Mouse (Mus musculus) limb, embryonic 10.5 days (tissue): ENCODE results near the gene Rcn2. TPM values are rescaled to one million over a fixed set of nuclear protein-coding genes. Genes with fewer than 3 reads are reported as not detected.
A peak's percentile ranks its signal among the peaks of the same experiment; 100 is the strongest.
"Not testable (repeated sequence)": the region's sequence is repeated elsewhere in the genome, so short reads cannot be mapped to it uniquely, and the experiment has no call there.

Source experiments
- DNase-seq: peaks from one replicate; pipeline ENCODE4 v3.0.0-alpha.2; 2017; ENCODE audit warnings: low spot score
- H3K27ac ChIP-seq: fragments of 300-500 bp; sonication (generic); 2 replicates; pipeline ENCODE4 v1.5.1; 2016; ENCODE audit warnings: mild to moderate bottlenecking
- H3K27me3 ChIP-seq: fragments of 300-500 bp; sonication (generic); 2 replicates; pipeline ENCODE4 v1.6.1; 2016; ENCODE audit warnings: low read depth, mild to moderate bottlenecking; ENCODE audit not compliant: poor library complexity, severe bottlenecking
- H3K36me3 ChIP-seq: fragments of 300-500 bp; sonication (generic); 2 replicates; pipeline ENCODE4 v1.6.1; 2016; ENCODE audit warnings: mild to moderate bottlenecking, moderate library complexity
- H3K4me1 ChIP-seq: fragments of 300-500 bp; sonication (generic); 2 replicates; pipeline ENCODE4 v1.6.1; 2016
- H3K4me3 ChIP-seq: fragments of 300-500 bp; sonication (generic); 2 replicates; pipeline ENCODE4 v1.5.1; 2016; ENCODE audit warnings: mild to moderate bottlenecking, moderate library complexity
- H3K9me3 ChIP-seq: fragments of 300-500 bp; sonication (generic); replicated peaks from 2 replicates; pipeline ENCODE4 v1.6.1; 2016; ENCODE audit warnings: mild to moderate bottlenecking
- WGBS: fragments of 180-500 bp; shearing (Covaris S2); methylation state at CpG from one replicate; pipeline ENCODE4 v1.1.7; 2016; 5-methylcytosine and 5-hydroxymethylcytosine counted together
- polyA plus RNA-seq: library from polyadenylated mRNA; unstranded; fragments of >200 nt; fragmentation: Nextera tagmentation; extraction: Ambion mirVana; gene quantifications from 2 replicates; pipeline ENCODE4 v1.2.1, GENCODE M21; 2016

Gene Rcn2
- polyA plus RNA-seq: 243 and 274 TPM in 2 replicates

DNA sequence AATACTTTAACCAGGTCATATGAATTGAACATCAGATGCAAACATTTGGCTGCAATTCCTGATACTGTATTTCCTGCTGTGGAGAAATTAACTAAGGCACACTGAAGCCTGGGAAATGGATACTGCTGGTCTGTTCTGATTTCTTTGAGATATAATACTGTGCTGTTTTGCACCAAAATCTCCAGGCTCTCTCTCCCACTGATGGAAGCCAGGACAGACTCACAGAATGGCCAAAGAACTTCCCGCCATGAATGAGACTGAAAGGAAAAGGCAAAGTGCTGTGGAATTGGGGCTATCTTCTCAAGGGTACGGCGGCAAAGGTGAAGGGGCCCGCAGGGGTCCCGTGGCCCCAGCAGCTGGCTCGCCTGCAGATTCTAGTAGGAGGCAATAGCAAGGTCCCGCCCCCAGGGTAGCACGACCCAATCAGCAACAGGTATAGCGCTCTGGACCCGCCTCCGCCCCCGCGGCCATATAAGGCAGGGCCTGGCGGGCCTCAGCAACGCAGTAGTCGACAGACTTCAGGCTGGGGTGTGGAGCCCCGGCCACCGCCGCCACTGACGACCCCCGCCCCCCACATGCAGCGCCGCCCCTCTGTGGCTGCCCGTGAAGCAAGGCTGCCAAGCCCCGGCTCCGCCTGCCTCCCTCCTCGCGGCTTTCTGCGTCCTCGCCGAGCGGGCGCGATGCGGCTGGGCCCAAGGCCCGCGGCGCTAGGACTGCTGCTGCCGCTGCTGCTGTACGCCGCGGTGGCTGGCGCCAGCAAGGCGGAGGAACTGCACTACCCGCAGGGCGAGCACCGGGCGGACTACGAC is at the start of gene Rcn2:
Gene Rcn2 (plus strand): TSS at position 474 of the 809 bp plus-strand sequence.
- Histone ChIP-seq H3K27ac (peak within 1 kb of the TSS; percentile 99), H3K27me3 (no peaks in the 10 kb centered on the region), H3K4me1 (peaks cover 24% of the 10 kb centered on the region), H3K4me3 (peak within 1 kb of the TSS; percentile 78), H3K9me3 (no peaks in the 10 kb centered on the region), H3K36me3 (peaks cover 32% of the 10 kb centered on the region)
- under 1% methylated on average over 49 of the region's 49 CpGs for whole genome bisulfite sequencing
- DNase-seq: peak; percentile 95

DNA sequence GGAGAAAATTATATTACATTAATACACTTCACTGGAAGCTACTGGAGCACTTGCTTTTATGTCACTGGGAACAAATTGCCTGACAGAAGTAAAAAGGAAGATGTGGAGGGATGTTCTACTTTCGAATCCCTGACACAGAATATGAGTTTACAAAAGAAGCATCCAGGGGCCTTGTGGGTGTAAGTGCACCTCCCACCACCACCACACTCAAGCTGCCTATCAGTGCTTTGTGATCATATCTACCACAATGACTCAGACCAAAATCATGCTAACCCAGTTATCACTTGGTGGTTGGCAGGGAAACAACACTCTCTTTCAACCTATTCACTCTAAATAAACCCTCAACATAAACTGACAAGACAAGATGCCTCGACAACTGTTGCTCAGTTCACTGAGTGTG is 37.0 kb upstream of the Rcn2 start:
- WGBS: 73% methylated on average over 1 of the region's 2 CpGs
- not testable (repeated sequence) for DNase-seq, H3K27ac ChIP-seq, H3K27me3 ChIP-seq, H3K4me3 ChIP-seq, H3K9me3 ChIP-seq, H3K4me1 ChIP-seq, H3K36me3 ChIP-seq

DNA sequence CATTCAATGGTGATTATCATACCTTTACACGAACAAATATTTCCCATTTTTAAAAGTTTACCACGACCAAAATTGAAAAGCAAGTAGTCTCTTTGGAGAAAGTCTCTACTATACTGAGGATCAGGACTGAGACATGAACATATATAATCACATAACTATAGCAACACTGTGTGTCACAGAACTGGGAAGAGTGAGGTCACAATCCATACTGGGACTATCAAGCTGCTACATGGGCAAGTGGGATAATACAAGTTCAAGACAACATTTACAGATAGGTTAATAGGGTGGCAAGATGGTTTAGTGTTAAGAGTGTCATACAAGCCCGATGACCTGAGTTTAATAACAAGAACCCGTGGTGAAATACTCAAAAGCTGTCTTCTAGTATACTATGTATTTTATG is 31.2 kb upstream of the Rcn2 start, which contains the start of gene 4930563M21Rik:
Gene 4930563M21Rik (minus strand): TSS at position 101 of the 400 bp plus-strand sequence.
- H3K27me3 ChIP-seq: no peaks in the 10 kb centered on the region
- no peak within 1 kb of the TSS for H3K27ac ChIP-seq
- H3K9me3 ChIP-seq: no peaks in the 10 kb centered on the region
- no peaks in the 10 kb centered on the region for H3K36me3 ChIP-seq
- WGBS: 77% methylated on average over 4 of the region's 4 CpGs
- no peak for DNase-seq
- no peak within 1 kb of the TSS for H3K4me3 ChIP-seq
- no peaks in the 10 kb centered on the region for H3K4me1 ChIP-seq

DNA sequence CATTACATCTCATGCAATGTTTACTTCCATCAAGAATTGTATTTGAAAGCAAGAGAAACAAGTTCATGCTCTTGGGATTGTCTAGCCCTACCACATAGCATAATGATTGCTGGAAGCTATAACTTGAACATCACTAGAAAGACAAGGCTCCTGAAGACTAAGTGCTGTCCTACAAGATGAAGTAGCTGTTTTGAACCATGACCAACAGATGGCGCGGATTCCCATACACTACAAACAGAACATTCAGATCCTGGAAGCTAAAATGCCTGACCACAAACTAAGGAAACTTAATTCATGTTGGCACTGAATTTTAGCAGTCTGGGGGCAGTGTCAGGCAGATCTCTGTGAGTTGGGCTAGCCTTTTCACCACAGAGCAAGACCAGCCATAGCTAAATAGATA is 16.9 kb upstream of the Rcn2 start:
- 48% methylated on average over 2 of the region's 2 CpGs for WGBS
- H3K27ac ChIP-seq: no peak overlapping the region
- H3K9me3 ChIP-seq: no peaks in the 10 kb centered on the region
- no peak for DNase-seq
- no peaks in the 10 kb centered on the region for H3K36me3 ChIP-seq
- H3K27me3 ChIP-seq: no peaks in the 10 kb centered on the region
- H3K4me1 ChIP-seq: no peaks in the 10 kb centered on the region
- no peak overlapping the region for H3K4me3 ChIP-seq

DNA sequence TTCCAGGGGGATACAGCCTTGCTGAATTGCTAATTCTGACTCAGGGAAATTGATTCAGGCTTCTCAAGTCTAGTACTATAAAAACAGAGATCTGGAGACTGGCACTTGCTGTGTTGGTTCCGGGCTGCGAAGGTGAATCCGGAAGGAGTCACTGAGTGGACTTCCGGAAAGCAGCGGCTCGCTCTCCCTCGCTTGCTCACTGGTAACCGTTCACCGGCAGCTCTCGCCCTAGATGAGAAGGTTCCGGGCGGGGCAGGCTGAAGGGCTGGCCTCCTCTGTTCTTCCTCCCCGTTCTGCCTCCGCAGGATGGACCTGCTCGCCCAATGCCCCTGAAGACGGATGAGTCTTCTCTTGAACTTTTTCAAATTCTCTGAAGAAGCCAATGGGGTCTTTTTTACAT is 14.4 kb upstream of the Rcn2 start:
- DNase-seq: no peak
- Histone ChIP-seq H3K27me3 (no peaks in the 10 kb centered on the region), H3K9me3 (no peaks in the 10 kb centered on the region), H3K4me1 (no peaks in the 10 kb centered on the region), H3K27ac (no peak overlapping the region), H3K36me3 (no peaks in the 10 kb centered on the region), H3K4me3 (no peak overlapping the region)
- WGBS: 89% methylated on average over 16 of the region's 16 CpGs

DNA sequence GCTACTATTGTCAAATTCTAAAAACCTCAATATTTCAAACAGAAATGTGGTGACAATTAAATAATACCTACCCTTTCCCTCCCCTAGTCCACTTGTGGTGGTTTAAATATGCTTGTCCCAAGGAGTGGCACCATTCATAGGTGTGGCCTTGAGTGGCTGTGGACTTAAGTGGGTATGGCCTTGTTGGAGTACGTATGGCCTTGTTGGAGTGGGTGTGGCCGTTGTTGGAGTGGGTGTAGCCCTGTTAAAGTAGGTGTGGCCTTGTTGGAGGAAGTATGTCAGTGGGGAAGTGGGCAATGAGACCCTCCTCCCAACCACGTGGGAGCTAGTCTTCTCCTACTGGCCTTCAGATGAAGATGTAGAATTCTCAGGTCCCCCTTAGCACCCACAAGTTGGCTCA is 9.4 kb upstream of the Rcn2 start:
- Histone ChIP-seq H3K27ac (no peak overlapping the region), H3K27me3 (no peaks in the 10 kb centered on the region), H3K9me3 (no peaks in the 10 kb centered on the region), H3K4me1 (no peaks in the 10 kb centered on the region), H3K36me3 (no peaks in the 10 kb centered on the region), H3K4me3 (no peak overlapping the region)
- WGBS: 79% methylated on average over 3 of the region's 3 CpGs
- DNase-seq: no peak

DNA sequence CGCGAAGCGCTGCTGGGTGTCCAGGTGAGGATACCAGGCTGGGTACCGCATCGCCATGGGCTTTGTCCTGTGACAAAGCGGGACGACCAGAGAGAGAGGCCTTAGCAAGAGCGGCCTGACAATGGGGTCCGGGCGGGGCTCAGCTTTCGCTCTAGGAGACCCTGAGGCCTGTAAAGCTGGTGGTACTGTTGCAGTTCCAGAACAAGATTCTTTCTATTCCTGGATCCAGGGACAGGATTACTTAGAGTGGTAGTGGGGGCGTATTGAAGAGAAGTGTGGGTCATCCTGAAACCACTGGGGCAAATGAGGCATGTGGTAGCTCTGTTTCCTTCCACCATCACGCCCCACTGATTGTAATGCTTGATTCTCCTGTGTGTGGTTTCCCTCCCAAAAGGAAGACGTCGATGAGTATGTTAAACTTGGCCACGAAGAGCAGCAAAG is 556 bp downstream of the Rcn2 start:
- H3K36me3 ChIP-seq: peaks cover 38% of the 10 kb centered on the region
- peaks cover 24% of the 10 kb centered on the region for H3K4me1 ChIP-seq
- H3K27me3 ChIP-seq: no peaks in the 10 kb centered on the region
- H3K4me3 ChIP-seq: peak overlapping the region; percentile 78
- no peak for DNase-seq
- peak overlapping the region; percentile 99 for H3K27ac ChIP-seq
- WGBS: 1% methylated on average over 16 of the region's 16 CpGs
- H3K9me3 ChIP-seq: no peaks in the 10 kb centered on the region

DNA sequence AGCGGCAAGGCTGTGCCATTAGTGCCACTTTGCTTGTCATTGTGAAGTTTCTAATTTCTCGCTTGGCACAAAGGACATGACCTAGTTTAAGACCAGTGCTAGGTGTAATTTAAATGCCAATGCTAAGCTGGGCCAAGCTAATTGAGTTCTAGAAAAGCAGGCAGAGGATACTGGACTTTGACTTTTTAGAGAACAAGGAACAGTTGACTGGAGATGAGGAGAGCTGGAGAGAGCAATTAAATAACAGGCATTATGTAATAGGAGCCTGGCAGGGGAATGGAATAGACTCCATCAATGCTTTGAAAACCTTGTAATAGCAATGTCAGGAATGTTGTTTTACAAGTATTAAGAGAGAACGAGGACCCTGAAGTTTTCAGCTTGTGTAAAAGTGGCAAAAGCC is 12.2 kb downstream of the Rcn2 start:
- 88% methylated on average over 3 of the region's 3 CpGs for WGBS
- peaks cover 85% of the 10 kb centered on the region for H3K36me3 ChIP-seq
- DNase-seq: no peak
- no peaks in the 10 kb centered on the region for H3K9me3 ChIP-seq
- no peaks in the 10 kb centered on the region for H3K4me1 ChIP-seq
- no peaks in the 10 kb centered on the region for H3K27me3 ChIP-seq
- H3K4me3 ChIP-seq: no peak overlapping the region
- no peak overlapping the region for H3K27ac ChIP-seq

DNA sequence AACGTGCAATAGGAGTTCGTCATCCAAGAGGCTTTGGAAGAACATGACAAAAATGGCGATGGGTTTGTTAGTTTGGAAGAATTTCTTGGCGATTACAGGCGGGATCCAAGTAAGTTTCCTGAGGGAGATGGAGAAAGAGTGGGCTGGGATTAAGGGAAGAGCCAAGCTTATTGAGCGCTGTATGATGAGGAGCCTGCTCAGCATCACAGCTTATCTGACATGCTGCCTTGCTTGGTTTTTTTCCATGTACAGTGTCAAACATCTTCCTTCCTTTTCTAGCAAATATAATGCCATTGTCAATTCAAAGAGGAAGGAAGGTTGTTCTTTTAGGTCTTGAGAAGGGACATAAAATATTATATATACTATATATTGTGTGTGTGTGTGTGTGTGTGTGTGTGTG is 14.5 kb downstream of the Rcn2 start:
- Histone ChIP-seq H3K9me3 (no peaks in the 10 kb centered on the region), H3K4me1 (no peaks in the 10 kb centered on the region), H3K36me3 (peaks cover 96% of the 10 kb centered on the region), H3K27ac (no peak overlapping the region), H3K27me3 (no peaks in the 10 kb centered on the region), H3K4me3 (no peak overlapping the region)
- 96% methylated on average over 6 of the region's 6 CpGs for WGBS
- DNase-seq: no peak

DNA sequence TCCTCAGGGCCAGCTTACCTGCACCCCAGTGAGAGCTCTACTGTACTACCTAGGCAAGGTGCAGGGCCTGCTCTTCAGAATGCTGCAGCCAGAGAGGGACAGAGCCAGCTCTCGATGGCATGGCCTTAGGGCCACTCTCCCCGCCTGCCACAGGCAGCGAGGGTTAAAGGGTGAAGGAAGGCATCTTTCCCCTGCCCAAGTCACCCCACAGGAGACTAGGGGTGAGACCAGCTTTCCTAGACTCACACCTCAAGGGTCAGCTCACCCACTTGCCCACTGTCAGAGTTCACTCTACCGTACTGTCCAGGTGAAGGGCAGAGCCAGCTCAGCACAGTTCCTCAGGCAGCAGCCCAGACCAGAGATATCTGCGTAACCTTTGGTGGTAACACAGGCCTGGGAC is 20.7 kb downstream of the Rcn2 start:
- Histone ChIP-seq H3K36me3 (peaks cover 90% of the 10 kb centered on the region), H3K27ac (no peak overlapping the region), H3K4me1 (no peaks in the 10 kb centered on the region), H3K9me3 (no peaks in the 10 kb centered on the region), H3K27me3 (no peaks in the 10 kb centered on the region), H3K4me3 (no peak overlapping the region)
- DNase-seq: no peak
- WGBS: 94% methylated on average over 5 of the region's 5 CpGs

DNA sequence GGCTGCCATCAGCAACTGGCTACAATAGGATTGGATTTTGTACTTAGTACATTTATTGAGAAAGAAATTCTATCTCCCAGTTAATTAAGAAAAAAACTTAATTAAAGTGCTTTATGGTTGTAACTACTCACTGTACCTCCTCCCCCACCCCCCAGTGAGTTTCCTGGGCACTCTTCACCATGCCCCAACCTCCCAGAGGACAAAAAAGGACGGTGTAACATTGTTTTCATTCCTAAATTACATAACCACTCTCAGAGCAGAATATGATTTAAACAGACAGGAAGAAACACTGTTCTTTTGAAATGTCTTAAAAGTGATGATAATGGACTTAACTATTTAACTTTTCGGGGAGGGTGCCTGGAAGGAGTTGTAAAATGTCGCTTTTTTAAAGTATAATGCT is 23.4 kb downstream of the Rcn2 start:
- WGBS: 74% methylated on average over 3 of the region's 3 CpGs
- no peak overlapping the region for H3K27ac ChIP-seq
- H3K4me1 ChIP-seq: no peaks in the 10 kb centered on the region
- peaks cover 87% of the 10 kb centered on the region for H3K36me3 ChIP-seq
- H3K27me3 ChIP-seq: no peaks in the 10 kb centered on the region
- no peak overlapping the region for H3K4me3 ChIP-seq
- DNase-seq: no peak
- H3K9me3 ChIP-seq: no peaks in the 10 kb centered on the region

DNA sequence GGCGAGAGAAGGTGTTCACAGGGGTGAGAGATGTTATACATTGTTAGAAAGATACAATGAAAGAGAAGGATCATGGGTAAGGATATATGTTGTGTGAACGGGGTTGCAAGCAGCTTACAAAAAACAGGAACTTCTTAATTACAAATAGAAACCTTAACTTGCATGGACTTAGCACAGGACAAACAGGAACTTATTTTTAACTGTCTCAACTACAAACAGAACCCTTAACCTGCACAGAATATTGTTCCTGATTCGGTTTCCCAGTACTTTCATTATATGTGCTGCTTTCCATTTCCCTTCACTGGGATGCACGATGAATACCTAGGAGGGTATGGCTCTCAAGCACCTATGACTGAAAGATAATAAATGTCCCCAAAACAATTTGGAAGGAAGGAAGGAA is 26.3 kb downstream of the Rcn2 start:
- DNase-seq: no peak
- Histone ChIP-seq H3K9me3 (no peaks in the 10 kb centered on the region), H3K36me3 (peaks cover 83% of the 10 kb centered on the region), H3K27ac (no peak overlapping the region), H3K27me3 (no peaks in the 10 kb centered on the region), H3K4me1 (no peaks in the 10 kb centered on the region), H3K4me3 (no peak overlapping the region)
- WGBS: 94% methylated on average over 4 of the region's 4 CpGs

DNA sequence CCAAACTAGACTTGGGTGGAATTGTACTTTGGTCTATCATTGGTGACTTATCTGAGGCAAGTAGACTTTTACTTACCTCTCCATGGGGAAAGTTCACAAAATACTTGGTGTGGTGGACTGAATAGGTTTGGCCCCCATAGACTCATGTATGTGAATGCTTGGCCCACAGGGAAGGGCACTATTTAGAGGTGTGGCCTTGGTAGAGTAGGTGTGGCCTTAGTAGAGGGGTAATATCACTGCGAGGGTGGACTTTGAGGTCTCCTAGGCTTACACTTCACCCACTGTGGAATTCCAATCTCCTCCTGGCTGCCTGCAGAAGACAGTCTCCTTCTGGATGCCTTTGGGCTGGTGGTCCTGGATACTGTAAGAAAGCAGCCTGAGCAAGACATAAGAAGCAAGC is 27.0 kb downstream of the Rcn2 start:
- H3K4me3 ChIP-seq: no peak overlapping the region
- no peak overlapping the region for H3K27ac ChIP-seq
- no peaks in the 10 kb centered on the region for H3K9me3 ChIP-seq
- no peak for DNase-seq
- no peaks in the 10 kb centered on the region for H3K4me1 ChIP-seq
- peaks cover 76% of the 10 kb centered on the region for H3K36me3 ChIP-seq
- 90% methylated on average over 1 of the region's 1 CpGs for WGBS
- H3K27me3 ChIP-seq: no peaks in the 10 kb centered on the region

DNA sequence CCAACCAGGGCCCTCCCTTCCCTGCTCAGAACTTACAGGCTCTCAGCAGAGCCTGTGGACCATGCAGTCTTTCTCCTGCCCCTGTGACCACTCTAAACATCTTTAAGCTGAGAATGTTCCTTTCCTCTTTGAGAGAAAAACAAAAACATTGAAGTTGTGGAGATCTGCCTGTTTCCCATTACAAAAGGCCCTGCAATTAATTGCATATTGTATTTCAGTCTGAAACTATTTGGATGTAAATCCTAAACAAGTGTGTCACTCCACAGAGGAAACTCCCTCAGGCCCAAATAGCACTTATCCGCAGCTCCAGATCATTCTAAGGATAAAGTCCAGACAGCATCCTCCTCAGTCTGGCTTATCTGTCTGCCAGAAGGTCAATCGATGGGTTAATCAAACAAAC is 31.2 kb downstream of the Rcn2 start:
- Histone ChIP-seq H3K4me1 (peaks cover 22% of the 10 kb centered on the region), H3K27ac (no peak overlapping the region), H3K4me3 (no peak overlapping the region), H3K9me3 (no peaks in the 10 kb centered on the region), H3K27me3 (no peaks in the 10 kb centered on the region), H3K36me3 (peaks cover 42% of the 10 kb centered on the region)
- no peak for DNase-seq
- 61% methylated on average over 2 of the region's 2 CpGs for WGBS
